Mouse (Mus musculus) limb, embryonic 12.5 days (tissue): Measurements from ENCODE around the gene Arhgap23. TPM values are rescaled to one million over a fixed set of nuclear protein-coding genes. Genes with fewer than 3 reads are reported as not detected.
A peak's percentile ranks its signal among the peaks of the same experiment; 100 is the strongest.

Experiments
- ATAC-seq: fragments of 200-750 bp; cut with Nextera tagmentation; 2 replicates; pipeline ENCODE4 v1.8.0; 2017; ENCODE audit warnings: low read depth, moderate TSS enrichment; ENCODE audit not compliant: insufficient number of reproducible peaks, insufficient read depth, low FRiP score, low TSS enrichment
- H3K27ac ChIP-seq: fragments of 300-500 bp; sonication (generic); 2 replicates; pipeline ENCODE4 v1.5.1; 2016; ENCODE audit warnings: mild to moderate bottlenecking, moderate library complexity
- H3K27me3 ChIP-seq: fragments of 300-500 bp; sonication (generic); 2 replicates; pipeline ENCODE4 v1.6.1; 2016; ENCODE audit warnings: mild to moderate bottlenecking, moderate library complexity
- H3K36me3 ChIP-seq: fragments of 300-500 bp; sonication (generic); 2 replicates; pipeline ENCODE4 v1.6.1; 2016; ENCODE audit warnings: mild to moderate bottlenecking, moderate library complexity
- H3K4me1 ChIP-seq: fragments of 300-500 bp; sonication (generic); replicated peaks from 2 replicates; pipeline ENCODE4 v1.6.1; 2016
- H3K4me2 ChIP-seq: fragments of 300-500 bp; sonication (generic); 2 replicates; pipeline ENCODE4 v1.6.1; 2016; ENCODE audit warnings: mild to moderate bottlenecking, moderate library complexity
- H3K4me3 ChIP-seq: fragments of 300-500 bp; sonication (generic); replicated peaks from 2 replicates; pipeline ENCODE4 v1.5.1; 2016; ENCODE audit warnings: mild to moderate bottlenecking
- H3K9ac ChIP-seq: fragments of 300-500 bp; sonication (generic); replicated peaks from 2 replicates; pipeline ENCODE4 v1.6.1; 2016; ENCODE audit warnings: mild to moderate bottlenecking, moderate library complexity
- H3K9me3 ChIP-seq: fragments of 300-500 bp; sonication (generic); 2 replicates; pipeline ENCODE4 v1.6.1; 2016; ENCODE audit warnings: mild to moderate bottlenecking, moderate library complexity
- WGBS: fragments of 180-500 bp; shearing (Covaris S2); methylation state at CpG from one replicate; pipeline ENCODE4 v1.1.7; 2016; 5-methylcytosine and 5-hydroxymethylcytosine counted together
- polyA plus RNA-seq: library from polyadenylated mRNA; unstranded; fragments of >200 nt; fragmentation: Nextera tagmentation; extraction: Ambion mirVana; gene quantifications from 2 replicates; pipeline ENCODE4 v1.2.1, GENCODE M21; 2016

The Arhgap23 gene
- polyA plus RNA-seq, 1 experiment from 2014 or later, result 7.4 TPM

DNA sequence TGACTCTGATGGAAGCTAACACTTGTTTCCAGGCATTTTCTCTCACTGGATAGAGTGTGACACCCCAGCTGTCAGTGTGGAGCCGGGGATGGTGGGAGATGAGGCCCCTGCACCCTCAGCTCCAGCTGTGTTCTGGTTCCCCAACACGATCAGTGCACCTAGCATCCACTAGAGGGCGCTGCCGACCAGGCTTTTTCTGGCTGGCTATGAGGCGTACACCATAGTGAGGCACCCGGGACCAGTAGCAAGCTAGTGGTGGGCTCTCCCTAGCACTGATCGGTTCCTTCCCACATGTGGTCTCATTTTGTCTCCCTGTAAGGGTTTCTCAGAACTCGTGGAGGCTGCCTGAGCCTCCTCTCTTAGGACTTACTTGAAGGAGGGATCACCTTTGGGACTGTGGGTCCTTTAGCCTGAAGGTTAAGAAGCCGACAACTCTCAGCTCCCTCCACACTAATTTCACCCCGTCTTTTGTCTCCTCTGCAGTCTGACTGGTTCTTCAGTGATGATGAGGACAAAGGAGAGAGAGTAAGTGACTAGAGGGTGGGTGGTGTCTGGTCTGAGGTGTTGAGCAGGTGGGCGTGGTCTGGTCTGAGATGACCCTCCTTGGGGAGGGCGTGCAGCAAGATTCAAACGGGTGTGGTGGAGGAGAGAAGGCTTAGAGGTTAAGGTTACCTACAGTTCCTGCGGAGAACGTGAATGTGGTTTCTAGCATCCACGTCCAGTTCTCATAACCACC, 74.4 kb downstream of the Arhgap23 start:
- Histone ChIP-seq H3K4me2 (no peak overlapping the region), H3K36me3 (peaks cover 71% of the 10 kb centered on the region), H3K27ac (no peak overlapping the region), H3K4me1 (0 out of 2 replicates have a peak, but pooled peaks cover 2% of the 10 kb centered on the region), H3K9ac (no peak overlapping the region), H3K9me3 (no peaks in the 10 kb centered on the region), H3K4me3 (no peak overlapping the region), H3K27me3 (no peaks in the 10 kb centered on the region)
- peak; percentile 37; the same call in 1 of the 2 replicates for ATAC-seq
- 31% methylated on average over 16 of the region's 16 CpGs for WGBS

DNA sequence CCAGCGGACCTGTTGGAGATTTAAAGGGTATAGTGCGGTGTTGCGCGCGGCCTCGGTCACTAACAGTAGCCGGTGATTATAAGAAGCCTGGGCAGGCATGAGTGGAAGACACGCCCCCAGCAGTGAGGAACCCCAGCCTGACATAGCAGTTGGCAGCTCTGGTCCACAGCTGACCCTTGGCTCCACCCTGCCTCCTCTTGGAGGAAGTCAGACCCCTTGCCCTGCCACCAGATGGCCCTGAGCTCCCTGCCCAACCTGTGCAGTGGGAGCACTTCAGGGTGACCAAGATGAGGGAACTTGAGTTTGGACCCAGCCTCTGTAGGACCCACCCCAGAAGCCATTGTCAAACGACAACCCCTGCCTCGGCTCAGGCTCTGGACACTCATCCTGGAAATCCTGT, 76.3 kb downstream of the Arhgap23 start:
- Histone ChIP-seq H3K36me3 (peaks cover 68% of the 10 kb centered on the region), H3K4me3 (no peak overlapping the region), H3K9me3 (no peaks in the 10 kb centered on the region), H3K9ac (no peak overlapping the region), H3K27ac (no peak overlapping the region), H3K27me3 (peaks cover 4% of the 10 kb centered on the region), H3K4me1 (0 out of 2 replicates have a peak, but pooled peaks cover 2% of the 10 kb centered on the region), H3K4me2 (no peak overlapping the region)
- 74% methylated on average over 10 of the region's 10 CpGs for WGBS
- no peak for ATAC-seq

- WGBS, result 88% methylated on average over 3 of the region's 3 CpGs
- Histone ChIP-seq H3K27me3 (peaks cover 16% of the 10 kb centered on the region), H3K4me2 (no peak overlapping the region), H3K27ac (no peak overlapping the region), H3K4me1 (0 out of 2 replicates have a peak, but pooled peaks cover 2% of the 10 kb centered on the region), H3K36me3 (peaks cover 68% of the 10 kb centered on the region), H3K9ac (no peak overlapping the region), H3K9me3 (no peaks in the 10 kb centered on the region), H3K4me3 (no peak overlapping the region)
- ATAC-seq, result no peak
These were observed 77.5 kb downstream of the Arhgap23 start for GRCm38 (mm10) chr11:97492836-97493235.

DNA sequence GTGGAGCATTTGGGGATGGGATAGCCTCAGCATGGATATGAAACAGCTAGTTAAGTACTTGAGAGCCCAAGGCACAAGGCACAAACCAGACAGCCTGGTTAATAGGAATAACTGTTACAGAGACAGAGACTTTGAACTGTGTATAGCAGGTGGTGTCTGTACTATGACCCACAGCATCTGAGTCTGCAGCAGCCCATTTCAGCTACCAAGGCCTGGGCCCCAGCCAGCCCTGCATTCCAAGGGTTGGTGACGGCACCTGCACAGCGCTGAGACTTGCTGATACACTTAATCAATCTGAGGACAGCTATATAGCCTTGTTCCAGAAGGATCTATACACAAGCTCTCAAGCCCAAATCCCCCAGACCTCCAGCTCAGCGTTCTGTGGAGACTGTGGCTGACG, 82.2 kb downstream of the Arhgap23 start:
- WGBS, result 77% methylated on average over 4 of the region's 4 CpGs
- H3K4me1 ChIP-seq, result peaks cover 22% of the 10 kb centered on the region
- H3K27ac ChIP-seq, result no peak overlapping the region
- peaks cover 63% of the 10 kb centered on the region for H3K27me3 ChIP-seq
- no peaks in the 10 kb centered on the region for H3K9me3 ChIP-seq
- ATAC-seq, result no peak
- H3K9ac ChIP-seq, result no peak overlapping the region
- H3K36me3 ChIP-seq, result peaks cover 59% of the 10 kb centered on the region
- no peak overlapping the region for H3K4me2 ChIP-seq
- H3K4me3 ChIP-seq, result no peak overlapping the region

DNA sequence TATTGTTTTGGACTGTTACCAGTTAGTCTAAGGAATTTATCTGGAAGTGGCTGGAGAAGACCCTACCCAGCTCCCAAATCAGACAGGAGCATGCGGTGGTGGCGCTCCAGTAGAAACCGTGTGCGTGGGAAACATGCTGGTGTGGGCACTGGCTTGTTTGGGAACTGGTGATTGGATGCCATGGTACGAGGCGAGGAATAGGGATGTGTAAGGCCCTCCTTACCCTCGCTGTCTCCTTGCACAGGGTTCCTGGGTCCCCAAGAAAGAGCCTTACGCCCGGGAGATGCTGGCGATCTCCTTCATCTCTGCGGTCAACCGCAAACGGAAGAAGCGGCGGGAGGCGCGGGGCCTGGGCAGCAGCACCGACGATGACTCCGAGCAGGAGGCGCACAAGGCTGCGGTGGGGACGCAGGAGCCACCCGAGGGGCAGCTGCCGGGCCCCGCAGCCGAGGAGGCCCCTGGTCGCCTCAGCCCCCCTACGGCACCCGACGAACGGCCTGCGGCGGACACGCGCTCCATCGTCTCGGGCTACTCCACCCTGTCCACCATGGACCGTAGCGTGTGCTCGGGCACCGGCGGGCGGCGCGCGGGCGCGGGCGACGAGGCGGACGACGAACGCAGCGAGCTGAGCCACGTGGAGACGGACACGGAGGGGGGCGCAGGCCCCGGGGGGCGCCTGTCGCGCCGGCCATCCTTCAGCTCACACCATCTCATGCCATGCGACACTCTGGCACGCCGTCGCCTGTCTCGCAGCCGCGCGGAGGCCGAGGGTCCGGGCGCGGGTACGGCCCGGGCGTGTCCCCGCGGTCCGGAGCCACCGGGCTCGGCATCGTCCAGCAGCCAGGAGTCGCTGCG, 84.8 kb downstream of the Arhgap23 start, which contains the start of gene 4933428G20Rik:
TSS of gene 4933428G20Rik (minus strand) at position 476 of the 855 bp plus-strand sequence.
- H3K4me3 ChIP-seq, result peak within 1 kb of the TSS; percentile 45
- H3K36me3 ChIP-seq, result peaks cover 37% of the 10 kb centered on the region
- peak within 1 kb of the TSS; percentile 74 for H3K4me2 ChIP-seq
- no peaks in the 10 kb centered on the region for H3K9me3 ChIP-seq
- ATAC-seq, result no peak
- H3K9ac ChIP-seq, result peak within 1 kb of the TSS; percentile 50
- no peak within 1 kb of the TSS for H3K27ac ChIP-seq
- H3K27me3 ChIP-seq, result peaks cover 67% of the 10 kb centered on the region
- peaks cover 22% of the 10 kb centered on the region for H3K4me1 ChIP-seq
- WGBS, result 8% methylated on average over 63 of the region's 88 CpGs

DNA sequence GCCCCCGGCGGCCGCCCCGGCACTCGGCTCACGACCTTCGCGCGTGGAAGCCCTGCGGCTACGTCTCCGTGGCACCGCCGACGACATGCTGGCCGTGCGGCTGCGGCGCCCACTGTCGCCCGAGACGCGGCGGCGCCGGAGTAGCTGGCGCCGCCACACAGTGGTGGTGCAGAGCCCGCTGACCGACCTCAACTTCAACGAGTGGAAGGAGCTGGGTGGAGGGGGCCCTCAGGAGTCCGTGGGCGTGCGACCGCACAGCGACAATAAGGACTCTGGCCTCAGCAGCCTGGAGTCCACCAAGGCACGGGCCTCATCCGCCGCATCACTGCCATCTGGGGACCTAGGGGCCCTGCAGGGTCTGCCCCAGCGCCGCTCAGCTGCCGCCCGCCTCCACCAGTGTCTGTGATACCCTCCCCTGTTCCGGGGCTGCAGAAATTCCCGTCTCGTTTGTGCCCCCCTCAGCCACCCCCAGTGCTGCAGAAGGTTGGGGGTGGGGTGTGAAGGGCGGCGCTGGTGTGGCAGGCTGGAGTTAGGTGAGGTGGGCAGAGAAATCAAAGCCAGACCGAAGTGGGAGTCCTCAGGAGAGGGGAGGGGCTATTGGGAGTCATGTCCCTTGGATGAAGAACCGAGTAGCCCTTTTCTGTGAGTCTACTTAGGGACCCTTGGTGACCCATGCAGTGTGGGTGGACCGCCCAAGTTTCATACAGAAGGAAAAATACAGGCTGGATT, 85.6 kb downstream of the Arhgap23 start:
- Histone ChIP-seq H3K4me1 (peaks cover 22% of the 10 kb centered on the region), H3K9ac (peak overlapping the region; percentile 50), H3K27me3 (peaks cover 67% of the 10 kb centered on the region), H3K36me3 (peaks cover 29% of the 10 kb centered on the region), H3K4me3 (peak overlapping the region; percentile 45), H3K27ac (no peak overlapping the region), H3K4me2 (peak overlapping the region; percentile 74), H3K9me3 (no peaks in the 10 kb centered on the region)
- no peak for ATAC-seq
- WGBS, result 9% methylated on average over 51 of the region's 51 CpGs

- Histone ChIP-seq H3K9me3 (no peaks in the 10 kb centered on the region), H3K27ac (no peak overlapping the region), H3K36me3 (peaks cover 16% of the 10 kb centered on the region), H3K4me2 (no peak overlapping the region), H3K4me1 (peaks cover 22% of the 10 kb centered on the region), H3K9ac (no peak overlapping the region), H3K4me3 (no peak overlapping the region), H3K27me3 (peaks cover 56% of the 10 kb centered on the region)
- ATAC-seq, result no peak
- 35% methylated on average over 9 of the region's 9 CpGs for WGBS
These were observed 87.0 kb downstream of the Arhgap23 start for GRCm38 (mm10) chr11:97502383-97502782.

DNA sequence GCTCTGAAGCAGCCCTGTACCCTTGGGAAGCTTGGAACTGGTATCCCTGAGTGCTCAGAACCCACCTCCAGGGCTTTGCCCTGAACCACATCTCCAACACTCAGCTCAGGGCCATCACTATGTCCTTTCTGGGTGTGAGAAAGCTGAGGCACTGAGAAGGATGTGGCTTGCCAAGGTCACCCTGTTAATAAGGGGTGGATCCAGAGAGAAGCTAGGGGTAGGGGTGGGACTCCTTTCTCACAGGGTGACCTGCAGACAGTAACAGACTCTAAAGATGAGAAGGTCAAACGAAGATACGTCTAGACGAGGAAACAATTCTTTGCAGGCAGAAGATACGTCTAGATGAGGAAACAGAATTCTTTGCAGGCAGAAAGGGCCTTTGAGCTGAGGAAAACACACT, 87.5 kb downstream of the Arhgap23 start:
- Histone ChIP-seq H3K4me3 (no peak overlapping the region), H3K27me3 (peaks cover 51% of the 10 kb centered on the region), H3K4me1 (peaks cover 22% of the 10 kb centered on the region), H3K27ac (no peak overlapping the region), H3K4me2 (no peak overlapping the region), H3K36me3 (peaks cover 12% of the 10 kb centered on the region; the same call in 1 of the 2 replicates), H3K9me3 (no peaks in the 10 kb centered on the region), H3K9ac (no peak overlapping the region)
- no peak for ATAC-seq
- 80% methylated on average over 4 of the region's 4 CpGs for WGBS

GRCm38 (mm10) chr11:97505784-97506183, 90.5 kb downstream of the Arhgap23 start:
- peaks cover 29% of the 10 kb centered on the region for H3K4me1 ChIP-seq
- peaks cover 3% of the 10 kb centered on the region; the same call in 1 of the 2 replicates for H3K36me3 ChIP-seq
- no peak overlapping the region for H3K27ac ChIP-seq
- WGBS, result 81% methylated on average over 4 of the region's 4 CpGs
- no peak overlapping the region for H3K4me3 ChIP-seq
- no peak for ATAC-seq
- no peaks in the 10 kb centered on the region for H3K9me3 ChIP-seq
- no peak overlapping the region for H3K9ac ChIP-seq
- H3K4me2 ChIP-seq, result no peak overlapping the region
- peaks cover 31% of the 10 kb centered on the region for H3K27me3 ChIP-seq

DNA sequence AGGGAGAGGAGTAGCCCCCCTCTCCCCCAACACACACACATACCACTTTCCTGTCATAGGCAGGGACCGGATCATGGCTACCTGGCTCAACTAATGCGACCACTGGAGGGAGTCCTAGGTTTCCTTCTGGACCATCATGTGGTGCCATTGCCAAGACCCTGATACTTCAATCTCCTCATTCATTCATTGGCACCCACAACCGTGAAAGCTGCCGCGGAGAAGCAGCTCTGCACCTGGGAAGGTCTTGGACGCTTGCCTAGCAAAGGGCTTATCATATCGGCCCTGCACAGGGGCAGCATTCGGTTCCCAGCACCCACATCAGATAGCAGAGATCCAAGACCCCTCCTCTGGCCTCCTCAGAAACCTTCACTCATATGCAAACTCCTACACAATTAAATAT, 91.0 kb downstream of the Arhgap23 start:
- H3K27me3 ChIP-seq, result peaks cover 25% of the 10 kb centered on the region
- 54% methylated on average over 8 of the region's 8 CpGs for WGBS
- H3K9ac ChIP-seq, result no peak overlapping the region
- H3K9me3 ChIP-seq, result no peaks in the 10 kb centered on the region
- peaks cover 28% of the 10 kb centered on the region for H3K4me1 ChIP-seq
- no peak overlapping the region for H3K27ac ChIP-seq
- no peak overlapping the region for H3K4me3 ChIP-seq
- no peaks in the 10 kb centered on the region for H3K36me3 ChIP-seq
- no peak overlapping the region for H3K4me2 ChIP-seq
- no peak for ATAC-seq

DNA sequence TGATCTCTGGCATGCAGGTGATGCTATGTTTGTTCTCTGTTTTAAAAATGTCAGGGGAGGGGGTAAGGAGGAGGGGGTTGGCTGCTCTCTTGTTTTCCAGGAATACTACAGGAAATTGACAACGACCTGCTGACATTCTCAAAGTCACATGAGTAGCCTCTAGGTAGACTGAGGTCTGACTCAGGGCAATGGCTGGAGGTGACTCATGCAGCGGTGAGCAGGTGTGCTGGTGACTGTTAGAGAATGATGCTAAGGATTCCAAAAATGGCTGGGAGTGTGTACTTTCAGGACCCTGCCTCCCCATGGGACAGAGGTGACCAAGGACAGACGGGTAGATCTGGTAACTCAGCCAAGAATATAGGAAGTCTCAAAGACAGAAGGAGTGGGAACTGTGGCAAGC, 92.9 kb downstream of the Arhgap23 start:
- Histone ChIP-seq H3K9ac (no peak overlapping the region), H3K27ac (no peak overlapping the region), H3K9me3 (no peaks in the 10 kb centered on the region), H3K4me2 (no peak overlapping the region), H3K36me3 (no peaks in the 10 kb centered on the region), H3K4me1 (peaks cover 27% of the 10 kb centered on the region), H3K4me3 (no peak overlapping the region), H3K27me3 (peaks cover 9% of the 10 kb centered on the region)
- WGBS, result 70% methylated on average over 3 of the region's 3 CpGs
- no peak for ATAC-seq
